Mouse (Mus musculus): ENCODE data around the gene Olfr625-ps1. TPM values are rescaled to one million over a fixed set of nuclear protein-coding genes. Genes with fewer than 3 reads are reported as not detected.

Olfr625-ps1 gene
- polyA plus RNA-seq (2015; fragmentation: Nextera tagmentation; extraction: Ambion mirVana) = not detected in 2 replicates

DNA sequence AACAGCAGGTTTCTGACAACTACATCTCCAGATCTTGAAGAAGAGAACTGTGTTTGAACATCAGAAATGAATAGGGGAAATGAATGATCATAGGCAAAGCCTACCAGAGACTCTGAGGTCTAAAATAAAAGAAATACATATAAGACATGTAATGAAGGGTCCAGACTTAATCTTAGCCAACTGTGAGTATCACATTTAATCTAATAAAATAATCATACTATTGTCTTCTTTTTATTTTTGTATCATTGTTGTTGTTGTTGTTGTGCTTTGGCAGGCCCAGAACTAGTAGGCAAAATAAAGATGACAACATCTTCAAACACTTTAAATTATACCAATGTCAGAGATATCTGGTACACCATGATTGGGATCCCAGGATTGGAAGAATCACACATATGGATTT lies at the start of gene Olfr625-ps1:
Gene Olfr625-ps1 (plus strand): TSS at position 301 of the 400 bp plus-strand sequence.
- H3K27me3 ChIP-seq (ENCODE audit: insufficient read depth, low read length) = no peaks in the 10 kb centered on the region
- no peaks in the 10 kb centered on the region for H3K4me1 ChIP-seq (ENCODE audit: insufficient read depth)
- H3K9ac ChIP-seq (replicated peaks) = no peak within 1 kb of the TSS
- TF ChIP-seq CTCF (IDR thresholded peaks at IDR 0.05; ENCODE audit: low read depth) = no peak
- TF ChIP-seq EP300 (IDR thresholded peaks at IDR 0.05; ENCODE audit: low read depth) = no peak
- H3K4me3 ChIP-seq (ENCODE audit: low read depth, low read length) = no peak within 1 kb of the TSS
- ATAC-seq = no peak
- DNase-seq = no peak
- H3K4me2 ChIP-seq (ENCODE audit: low read depth, low read length) = no peak within 1 kb of the TSS
- no peak within 1 kb of the TSS for H3K27ac ChIP-seq (ENCODE audit: low read depth)
- no peaks in the 10 kb centered on the region for H3K36me3 ChIP-seq (replicated peaks; ENCODE audit: insufficient read depth, low read length)
- H3K9me3 ChIP-seq (ENCODE audit: low read length) = no peaks in the 10 kb centered on the region

GRCm38 (mm10) chr7:103636795-103637194 lies 45.7 kb upstream of the Olfr625-ps1 start:
- Histone ChIP-seq H3K27ac (ENCODE audit: low read depth) (no peak overlapping the region), H3K36me3 (replicated peaks; ENCODE audit: insufficient read depth, low read length) (no peaks in the 10 kb centered on the region), H3K4me2 (ENCODE audit: low read depth, low read length) (no peak overlapping the region), H3K9me3 (ENCODE audit: low read length) (no peaks in the 10 kb centered on the region), H3K4me3 (ENCODE audit: low read depth, low read length) (no peak overlapping the region), H3K27me3 (ENCODE audit: insufficient read depth, low read length) (no peaks in the 10 kb centered on the region), H3K4me1 (ENCODE audit: insufficient read depth) (no peaks in the 10 kb centered on the region), H3K9ac (replicated peaks) (no peak overlapping the region)
- ATAC-seq = peak; percentile 57; the same call in 1 of the 2 replicates
- DNase-seq = no peak
- no peak for TF ChIP-seq EP300 (IDR thresholded peaks at IDR 0.05; ENCODE audit: low read depth)
- TF ChIP-seq CTCF (IDR thresholded peaks at IDR 0.05; ENCODE audit: low read depth) = no peak

GRCm38 (mm10) chr7:103642602-103643001 lies 39.9 kb upstream of the Olfr625-ps1 start, which contains the start of gene Olfr622:
Gene Olfr622 (minus strand): TSS chr7:103642702.
- H3K4me2 ChIP-seq (ENCODE audit: low read depth, low read length) = no peak within 1 kb of the TSS
- no peak for ATAC-seq
- no peak for TF ChIP-seq EP300 (IDR thresholded peaks at IDR 0.05; ENCODE audit: low read depth)
- no peak for TF ChIP-seq CTCF (IDR thresholded peaks at IDR 0.05; ENCODE audit: low read depth)
- 68% methylated on average over 1 of the region's 1 CpGs for WGBS (ENCODE audit: insufficient replicate concordance)
- no peak within 1 kb of the TSS for H3K27ac ChIP-seq (ENCODE audit: low read depth)
- DNase-seq = no peak
- H3K36me3 ChIP-seq (replicated peaks; ENCODE audit: insufficient read depth, low read length) = no peaks in the 10 kb centered on the region
- H3K9me3 ChIP-seq (ENCODE audit: low read length) = no peaks in the 10 kb centered on the region
- no peaks in the 10 kb centered on the region for H3K4me1 ChIP-seq (ENCODE audit: insufficient read depth)
- no peaks in the 10 kb centered on the region for H3K27me3 ChIP-seq (ENCODE audit: insufficient read depth, low read length)
- no peak within 1 kb of the TSS for H3K9ac ChIP-seq (replicated peaks)
- H3K4me3 ChIP-seq (ENCODE audit: low read depth, low read length) = no peak within 1 kb of the TSS

- Histone ChIP-seq H3K27me3 (ENCODE audit: insufficient read depth, low read length) (no peaks in the 10 kb centered on the region), H3K4me3 (ENCODE audit: low read depth, low read length) (no peak overlapping the region), H3K36me3 (replicated peaks; ENCODE audit: insufficient read depth, low read length) (no peaks in the 10 kb centered on the region), H3K4me1 (ENCODE audit: insufficient read depth) (no peaks in the 10 kb centered on the region), H3K4me2 (ENCODE audit: low read depth, low read length) (no peak overlapping the region), H3K9me3 (ENCODE audit: low read length) (no peaks in the 10 kb centered on the region), H3K27ac (ENCODE audit: low read depth) (no peak overlapping the region), H3K9ac (replicated peaks) (no peak overlapping the region)
- ATAC-seq = no peak
- 79% methylated on average over 4 of the region's 4 CpGs for WGBS (ENCODE audit: insufficient replicate concordance)
- TF ChIP-seq EP300 (IDR thresholded peaks at IDR 0.05; ENCODE audit: low read depth) = no peak
- DNase-seq = no peak
Observed at GRCm38 (mm10) chr7:103644070-103644469, 38.5 kb upstream of the Olfr625-ps1 start.

- no peaks in the 10 kb centered on the region for H3K4me1 ChIP-seq (ENCODE audit: insufficient read depth)
- H3K36me3 ChIP-seq (replicated peaks; ENCODE audit: insufficient read depth, low read length) = no peaks in the 10 kb centered on the region
- ATAC-seq (no peak), DNase-seq (no peak)
- H3K9me3 ChIP-seq (ENCODE audit: low read length) = no peaks in the 10 kb centered on the region
- no peak within 1 kb of the TSS for H3K9ac ChIP-seq (replicated peaks)
- no peaks in the 10 kb centered on the region for H3K27me3 ChIP-seq (ENCODE audit: insufficient read depth, low read length)
- TF ChIP-seq CTCF (IDR thresholded peaks at IDR 0.05; ENCODE audit: low read depth) (no peak), EP300 (IDR thresholded peaks at IDR 0.05; ENCODE audit: low read depth) (no peak)
- no peak within 1 kb of the TSS for H3K4me2 ChIP-seq (ENCODE audit: low read depth, low read length)
- H3K4me3 ChIP-seq (ENCODE audit: low read depth, low read length) = no peak within 1 kb of the TSS
- no peak within 1 kb of the TSS for H3K27ac ChIP-seq (ENCODE audit: low read depth)
Observed at GRCm38 (mm10) chr7:103663598-103663997, 18.9 kb upstream of the Olfr625-ps1 start, which contains the start of gene Olfr623. Gene Olfr623 (minus strand): TSS chr7:103663698.

GRCm38 (mm10) chr7:103671091-103671490 lies 11.4 kb upstream of the Olfr625-ps1 start, which contains the start of gene Olfr624:
Gene Olfr624 (minus strand): TSS chr7:103671191.
- 89% methylated on average over 2 of the region's 2 CpGs for WGBS (ENCODE audit: insufficient replicate concordance)
- Histone ChIP-seq H3K27me3 (ENCODE audit: insufficient read depth, low read length) (no peaks in the 10 kb centered on the region), H3K36me3 (replicated peaks; ENCODE audit: insufficient read depth, low read length) (no peaks in the 10 kb centered on the region), H3K4me2 (ENCODE audit: low read depth, low read length) (no peak within 1 kb of the TSS), H3K27ac (ENCODE audit: low read depth) (no peak within 1 kb of the TSS), H3K4me1 (ENCODE audit: insufficient read depth) (no peaks in the 10 kb centered on the region), H3K9ac (replicated peaks) (no peak within 1 kb of the TSS), H3K4me3 (ENCODE audit: low read depth, low read length) (no peak within 1 kb of the TSS), H3K9me3 (ENCODE audit: low read length) (no peaks in the 10 kb centered on the region)
- no peak for ATAC-seq
- DNase-seq = no peak
- TF ChIP-seq EP300 (IDR thresholded peaks at IDR 0.05; ENCODE audit: low read depth) = no peak
- no peak for TF ChIP-seq CTCF (IDR thresholded peaks at IDR 0.05; ENCODE audit: low read depth)

GRCm38 (mm10) chr7:103699469-103699868 lies 16.9 kb downstream of the Olfr625-ps1 start:
- Histone ChIP-seq H3K27ac (ENCODE audit: low read depth) (no peak overlapping the region), H3K9ac (replicated peaks) (no peak overlapping the region), H3K27me3 (ENCODE audit: insufficient read depth, low read length) (no peaks in the 10 kb centered on the region), H3K36me3 (replicated peaks; ENCODE audit: insufficient read depth, low read length) (no peaks in the 10 kb centered on the region), H3K4me2 (ENCODE audit: low read depth, low read length) (no peak overlapping the region), H3K9me3 (ENCODE audit: low read length) (no peaks in the 10 kb centered on the region), H3K4me1 (ENCODE audit: insufficient read depth) (no peaks in the 10 kb centered on the region), H3K4me3 (ENCODE audit: low read depth, low read length) (no peak overlapping the region)
- no peak for TF ChIP-seq CTCF (IDR thresholded peaks at IDR 0.05; ENCODE audit: low read depth)
- no peak for TF ChIP-seq EP300 (IDR thresholded peaks at IDR 0.05; ENCODE audit: low read depth)
- DNase-seq = no peak
- no peak for ATAC-seq
- WGBS (ENCODE audit: insufficient replicate concordance) = 84% methylated on average over 4 of the region's 4 CpGs

Data from liver, postnatal 0 days (tissue).